Mouse (Mus musculus) urinary bladder, postnatal 10 days (tissue): Measurements from ENCODE around the gene Ccdc142.

Experiments
- DNase-seq: peaks from one replicate; pipeline ENCODE4 v3.0.0; 2022; ENCODE audit warnings: low spot score

Ccdc142 gene

GRCm38 (mm10) chr6:83118369-83118768 is 17.0 kb downstream of the Ccdc142 start:
- DNase-seq = no peak

GRCm38 (mm10) chr6:83118825-83119733 is 17.7 kb downstream of the Ccdc142 start:
- no peak for DNase-seq

GRCm38 (mm10) chr6:83119734-83120051 is 18.3 kb downstream of the Ccdc142 start:
- DNase-seq = no peak

DNA sequence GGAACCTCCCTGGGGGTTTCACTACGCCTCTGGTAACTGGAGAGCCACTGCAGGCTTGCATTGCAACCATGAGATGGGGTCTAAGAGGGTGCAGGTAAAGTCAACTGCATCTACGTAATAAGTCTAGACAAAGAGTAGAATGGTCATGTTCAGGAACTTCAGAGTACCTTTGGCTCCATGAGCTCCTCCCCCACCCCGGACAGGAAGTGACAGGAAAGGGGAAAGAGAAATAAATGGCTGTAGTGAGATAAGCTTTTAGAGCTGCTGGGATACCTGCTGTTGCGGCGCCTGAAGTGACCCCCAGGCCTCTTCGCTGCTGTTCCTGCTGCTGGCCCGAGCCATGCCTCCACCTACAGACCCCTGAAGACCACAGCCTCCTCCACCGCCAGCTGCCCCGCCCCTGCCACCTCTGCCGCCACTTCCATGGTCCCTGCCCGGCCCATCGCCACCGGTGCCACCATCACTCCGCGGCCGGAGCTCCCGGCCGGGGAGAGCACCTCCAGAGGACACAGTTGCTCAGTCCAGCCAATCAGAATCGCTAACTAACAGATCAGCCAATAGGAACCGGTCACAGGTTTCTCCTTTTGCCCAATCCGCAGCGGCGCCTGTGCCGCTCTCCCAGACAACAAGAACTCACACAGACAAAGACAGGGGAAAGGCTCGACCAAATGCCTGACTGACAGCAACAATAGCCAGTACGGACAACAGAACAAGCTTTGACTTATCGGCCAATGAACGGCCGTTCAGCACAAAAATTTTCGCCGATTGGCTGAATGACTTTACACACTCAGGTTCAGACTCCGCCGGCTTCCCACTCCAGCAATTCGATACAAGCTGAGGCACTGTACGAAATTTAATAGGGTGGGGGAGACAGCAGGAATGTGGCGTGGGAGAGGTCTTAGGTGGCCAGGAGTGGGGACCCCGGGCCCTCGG is 19.8 kb downstream of the Ccdc142 start, which contains the start of gene Wbp1:
Gene Wbp1, minus strand, starts transcription at position 630 of the 933 bp plus-strand sequence.
- DNase-seq = peak; percentile 74

- DNase-seq = no peak
Observed at GRCm38 (mm10) chr6:83121863-83122710, 20.7 kb downstream of the Ccdc142 start.

DNA sequence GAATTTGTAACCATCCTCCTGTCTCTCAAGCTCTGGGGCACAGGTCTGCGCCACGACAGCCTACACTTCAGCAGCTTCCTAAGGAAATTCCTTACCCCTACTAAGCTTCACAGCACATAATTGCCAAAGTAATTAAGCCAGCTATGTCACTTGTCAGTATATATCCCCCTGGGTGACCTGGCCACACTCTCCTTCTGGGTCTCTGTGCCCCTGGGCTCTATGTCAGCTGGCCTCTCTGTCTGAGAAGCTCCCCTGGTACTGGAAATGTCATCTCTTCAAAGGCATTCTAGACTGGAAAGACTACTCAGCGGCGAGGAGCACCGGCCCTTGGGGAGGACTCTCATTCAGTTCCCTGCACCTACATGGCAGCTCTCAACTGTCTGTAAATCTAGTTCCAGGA is 21.6 kb downstream of the Ccdc142 start:
- DNase-seq = no peak

DNA sequence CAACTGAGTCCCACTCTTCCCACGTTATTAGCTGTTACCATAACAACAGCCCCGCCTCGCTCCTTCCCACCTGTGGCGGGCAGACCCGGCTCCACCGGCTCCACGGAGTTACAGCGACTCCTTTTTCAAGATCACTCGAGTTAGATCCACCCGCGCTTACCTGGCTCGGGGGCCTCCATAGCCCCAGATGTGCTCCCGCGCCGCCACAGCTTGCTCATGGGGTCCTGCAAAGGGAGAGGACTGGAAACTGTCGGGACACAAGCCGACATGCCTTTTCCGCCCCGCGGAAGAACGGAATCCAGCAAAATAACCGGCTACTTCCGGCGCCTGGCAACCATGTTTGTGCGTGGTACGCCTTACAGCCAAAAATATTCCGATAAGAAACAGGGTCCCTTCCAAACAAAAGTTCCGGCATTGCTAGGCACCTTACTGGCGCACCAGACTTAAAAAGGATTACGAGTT is 23.5 kb downstream of the Ccdc142 start:
- DNase-seq = peak; percentile 57

DNA sequence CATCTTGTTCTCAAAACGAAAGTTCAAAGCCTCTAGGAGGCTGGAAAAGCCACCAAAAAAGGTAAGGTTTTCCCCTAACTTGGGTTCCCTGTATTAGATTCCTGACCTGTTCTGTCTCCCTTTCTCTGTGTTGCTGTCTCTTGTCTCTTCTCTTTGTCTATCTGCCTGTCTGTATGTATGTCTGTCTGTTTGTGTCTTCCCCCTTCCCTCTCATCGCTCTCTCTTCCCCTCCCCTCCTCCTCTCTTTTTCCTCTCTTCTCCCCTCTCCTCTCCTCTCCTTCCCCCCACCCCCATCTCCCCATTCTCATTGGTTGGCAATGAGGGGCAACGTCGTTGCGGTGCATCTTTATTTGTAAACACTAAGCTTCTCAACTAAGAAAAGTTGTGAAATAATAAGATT is 23.9 kb downstream of the Ccdc142 start, which contains the start of gene Ino80b:
Gene Ino80b, minus strand, starts transcription at position 101 of the 400 bp plus-strand sequence.
- DNase-seq = no peak

DNA sequence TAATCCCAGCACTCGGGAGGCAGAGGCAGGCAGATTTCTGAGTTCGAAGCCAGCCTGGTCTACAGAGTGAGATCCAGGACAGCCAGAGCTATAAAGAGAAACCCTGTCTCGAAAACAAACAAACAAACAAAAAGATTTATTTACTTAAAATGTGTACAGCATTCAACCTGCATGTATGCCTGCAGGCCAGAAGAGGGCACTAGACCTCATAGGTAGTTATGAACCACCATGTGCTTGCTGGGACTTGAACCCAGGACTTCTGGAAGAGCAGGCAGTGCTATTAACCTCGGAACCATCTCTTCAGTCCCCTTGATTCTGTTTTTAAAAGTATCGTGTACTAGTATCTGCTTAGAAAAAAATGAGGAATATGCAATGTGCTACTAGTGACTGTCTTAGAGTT is 26.0 kb downstream of the Ccdc142 start:
- no peak for DNase-seq

GRCm38 (mm10) chr6:83131469-83132034 is 30.2 kb downstream of the Ccdc142 start:
- no peak for DNase-seq

- no peak for DNase-seq
Observed at GRCm38 (mm10) chr6:83132176-83132919, 30.9 kb downstream of the Ccdc142 start.

DNA sequence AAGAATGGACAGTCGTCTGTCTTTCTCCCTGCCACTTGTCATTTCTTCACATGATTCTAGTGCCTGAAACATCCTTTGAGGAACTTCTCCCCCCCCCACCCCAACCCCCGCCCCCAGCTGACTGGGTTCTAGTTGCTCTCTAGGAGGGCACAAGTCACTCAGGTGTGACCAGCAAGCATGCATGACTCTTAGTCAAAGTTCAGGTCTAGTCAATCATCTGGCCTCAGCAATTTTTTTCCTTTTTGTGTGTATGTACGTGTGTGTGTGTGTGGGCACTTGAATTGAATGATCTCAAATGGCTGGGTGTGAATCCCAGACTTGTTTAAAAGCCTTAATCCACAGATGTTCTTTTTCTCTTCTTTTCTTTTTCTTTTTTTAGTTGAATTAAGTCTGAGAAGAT is 32.8 kb downstream of the Ccdc142 start:
- no peak for DNase-seq

GRCm38 (mm10) chr6:83134951-83135513 is 33.6 kb downstream of the Ccdc142 start, which contains the start of gene Rtkn:
TSS of gene Rtkn (plus strand) at chr6:83135463.
- no peak for DNase-seq

DNA sequence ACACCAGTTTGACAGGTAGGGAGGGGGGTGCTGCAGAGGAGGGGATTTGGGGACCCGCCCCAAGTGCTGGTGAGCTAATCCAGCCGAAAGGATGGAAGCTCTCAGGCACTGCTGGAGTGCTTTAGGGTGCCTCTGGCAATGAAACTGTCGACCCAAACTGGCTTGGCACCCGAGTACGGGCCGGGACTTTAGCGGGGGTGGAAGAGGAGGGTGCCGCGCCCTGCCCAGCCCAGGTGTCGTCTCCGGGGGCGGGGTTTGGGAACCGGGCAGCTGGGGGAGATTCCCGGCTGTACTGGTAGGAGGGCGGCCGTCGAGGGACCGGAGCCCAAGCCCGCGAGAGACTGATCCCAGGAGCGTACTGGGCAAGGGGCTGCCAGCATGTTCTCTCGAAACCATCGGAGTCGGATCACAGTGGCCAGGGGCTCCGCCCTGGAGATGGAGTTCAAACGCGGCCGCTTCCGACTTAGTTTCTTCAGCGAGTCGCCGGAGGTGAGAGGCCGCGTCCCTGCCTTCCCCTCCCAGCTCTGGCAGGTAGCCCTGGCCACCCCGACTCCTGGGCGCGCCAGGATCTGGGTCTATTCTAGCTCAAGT is 34.3 kb downstream of the Ccdc142 start:
- no peak for DNase-seq

- DNase-seq = no peak
Observed at GRCm38 (mm10) chr6:83136291-83136880, 35.0 kb downstream of the Ccdc142 start.

- no peak for DNase-seq
Observed at GRCm38 (mm10) chr6:83136881-83137575, 35.6 kb downstream of the Ccdc142 start.

GRCm38 (mm10) chr6:83137576-83137950 is 36.2 kb downstream of the Ccdc142 start:
- peak; percentile 51 for DNase-seq

DNA sequence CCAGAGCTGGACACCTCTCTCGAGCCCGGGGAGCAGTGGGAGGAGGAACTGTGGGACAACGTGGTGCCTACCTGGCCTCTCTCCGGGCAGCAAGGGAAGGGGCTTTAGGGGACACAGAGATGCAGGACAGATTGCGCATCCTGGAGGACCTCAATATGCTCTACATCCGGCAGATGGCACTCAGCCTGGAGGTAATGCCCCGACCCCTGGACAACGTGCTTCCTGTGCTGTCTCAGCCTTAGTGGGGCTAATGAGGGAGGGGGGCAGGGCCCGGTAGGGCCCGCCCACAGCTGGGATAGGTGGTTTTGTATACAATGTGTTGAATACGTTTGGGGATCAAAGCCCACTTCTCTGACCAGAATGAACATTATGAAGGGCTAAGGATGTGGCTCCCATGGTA is 36.7 kb downstream of the Ccdc142 start:
- DNase-seq = no peak

- no peak for DNase-seq
Observed at GRCm38 (mm10) chr6:83140044-83140443, 38.6 kb downstream of the Ccdc142 start.
